Comparison of ENCODE assay signal across 27 mouse cellular contexts in the genomic region with DNA sequence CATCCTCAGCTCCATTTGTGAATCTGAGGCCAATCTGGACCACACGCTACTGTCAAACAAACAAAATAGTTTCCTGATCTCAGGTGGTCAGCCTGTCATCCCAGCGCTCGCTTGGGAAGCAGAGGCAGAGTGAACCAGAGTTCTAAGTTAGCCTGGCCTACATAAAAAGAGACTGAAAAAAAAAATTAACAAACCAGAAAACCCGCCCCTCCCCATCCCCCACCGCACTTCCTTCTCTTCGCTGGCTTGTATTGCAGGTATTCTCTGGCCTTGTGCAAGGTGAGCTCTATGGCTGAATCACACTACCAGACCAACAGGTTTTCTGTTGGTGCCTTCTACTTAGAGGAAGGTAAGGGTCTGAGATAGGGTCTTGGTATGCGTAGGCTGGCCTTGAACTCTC. TPM values are rescaled to one million over a fixed set of nuclear protein-coding genes. Genes with fewer than 3 reads are reported as not detected.
DNase-seq lines count a peak whose midpoint lies in the region; ATAC-seq lines count a peak whose summit lies in the region.
"Had no signal": no experiment of that assay in that cellular context is flagged by ENCODE, and none has a peak within 500 bp of the region (broad histone marks: within the 10 kb centered on the region; RNA-seq: fewer than 3 reads in every experiment).

No protein-coding gene starts in this region.

- no peak overlapping the region for H3K9ac ChIP-seq in kidney, embryonic 16.5 days (replicated peaks; ENCODE audit: low read length)
- H3K9ac ChIP-seq: hindbrain, embryonic 12.5 days; liver, embryonic 12.5 days had no signal

- H3K36me3 ChIP-seq in kidney, embryonic 16.5 days (ENCODE audit: insufficient read depth, low read length) = peaks cover 22% of the 10 kb centered on the region

- no peak for DNase-seq in kidney, adult 11 months
- DNase-seq in 416B (ENCODE audit: low read depth) = peak; percentile 17
- peak; percentile 41 for DNase-seq in CD4-positive helper T cell, adult 2 months (ENCODE audit: low read depth, low spot score)
- DNase-seq in naive thymus-derived CD4-positive, alpha-beta T cell, adult 2 months (ENCODE audit: low read depth) = peak; percentile 67
- DNase-seq in gastrocnemius, adult 18-20 months (ENCODE audit: low spot score) = no peak
- DNase-seq in adrenal gland, postnatal 10 days = no peak
- DNase-seq: adrenal gland, adult 2 months; cerebellum, adult 18-20 months; cerebellum, postnatal 25 days; gastrocnemius, postnatal 25 days; heart, adult 2 months; kidney, adult 9 months; kidney, postnatal 36 days; lung, adult 2 months; lung, postnatal 36 days; right cerebral cortex, adult 18-20 months; right cerebral cortex, postnatal 4 days; thymus, postnatal 14 days had no signal

- H3K4me3 ChIP-seq in kidney, embryonic 16.5 days (ENCODE audit: low read length) = no peak overlapping the region
- H3K4me3 ChIP-seq: embryonic facial prominence, embryonic 13.5 days; heart, adult 2 months; hindbrain, embryonic 12.5 days; limb, embryonic 12.5 days; liver, embryonic 12.5 days; myocyte had no signal

- 0 out of 2 replicates have a peak overlapping the region, but pooled peaks have one; percentile 22 for H3K27ac ChIP-seq in kidney, embryonic 16.5 days (ENCODE audit: low read length)
- H3K27ac ChIP-seq: embryonic facial prominence, embryonic 13.5 days; heart, adult 2 months; hindbrain, embryonic 12.5 days; limb, embryonic 12.5 days; liver, embryonic 12.5 days had no signal

- H3K4me2 ChIP-seq in kidney, embryonic 16.5 days (replicated peaks; ENCODE audit: low read depth, low read length) = no peak overlapping the region
- H3K4me2 ChIP-seq: embryonic facial prominence, embryonic 13.5 days; hindbrain, embryonic 12.5 days; limb, embryonic 12.5 days; liver, embryonic 12.5 days had no signal

- ATAC-seq in kidney, embryonic 16.5 days (ENCODE audit: low FRiP score, low TSS enrichment) = no peak
- ATAC-seq: forebrain, embryonic 14.5 days; liver, embryonic 12.5 days; midbrain, embryonic 16.5 days had no signal

- H3K27me3 ChIP-seq in kidney, embryonic 16.5 days (ENCODE audit: insufficient read depth, low read length) = no peaks in the 10 kb centered on the region
- H3K27me3 ChIP-seq: embryonic facial prominence, embryonic 13.5 days; hindbrain, embryonic 12.5 days; limb, embryonic 12.5 days had no signal

- no peaks in the 10 kb centered on the region for H3K9me3 ChIP-seq in kidney, embryonic 16.5 days (ENCODE audit: low read length)
- H3K9me3 ChIP-seq: embryonic facial prominence, embryonic 13.5 days; hindbrain, embryonic 12.5 days; limb, embryonic 12.5 days; liver, embryonic 12.5 days had no signal

- 83% methylated on average over 7 of the region's 7 CpGs for WGBS in kidney, embryonic 16.5 days

- peaks cover 9% of the 10 kb centered on the region; the same call in 1 of the 2 replicates for H3K4me1 ChIP-seq in kidney, embryonic 16.5 days (ENCODE audit: insufficient read depth, low read length)

RNA-seq across cellular contexts. Expression of a gene that starts 10.1 kb away (rescaled TPM):
- polyA plus RNA-seq in kidney, embryonic 16.5 days (2015; fragmentation: Nextera tagmentation; extraction: Ambion mirVana) = 34.0 and 36.3 TPM in 2 replicates
- 1 to 10 TPM; 8.1 to 8.2 TPM for total RNA-seq in gastrocnemius, adult 18-20 months (2021)
- total RNA-seq in adrenal gland, postnatal 10 days (2021) = 10 to 100 TPM in 1 of 2 experiments, 1 to 10 TPM in 1; 7.8 to 11.0 TPM

RNA-seq across cellular contexts. Expression of a gene that starts 19.0 kb away (rescaled TPM):
- polyA plus RNA-seq in kidney, embryonic 16.5 days (2015; fragmentation: Nextera tagmentation; extraction: Ambion mirVana) = 142 and 146 TPM in 2 replicates
- total RNA-seq in gastrocnemius, adult 18-20 months (2021) = 10 to 100 TPM; 13.4 to 18.7 TPM
- 100 to 1,000 TPM; 175 to 176 TPM for total RNA-seq in adrenal gland, postnatal 10 days (2021)

RNA-seq across cellular contexts. Expression of a gene that starts 21.0 kb away (rescaled TPM):
- 0.27 and 0.41 TPM in 2 replicates for polyA plus RNA-seq in kidney, embryonic 16.5 days (2015; fragmentation: Nextera tagmentation; extraction: Ambion mirVana)
- total RNA-seq in gastrocnemius, adult 18-20 months (2021) = under 1 TPM in 1 of 2 experiments, not detected in 1; 0.83 TPM
- total RNA-seq in adrenal gland, postnatal 10 days (2021) = 1 to 10 TPM; 1.5 TPM
- polyA plus RNA-seq: adrenal gland, adult 2 months; heart, adult 2 months; liver, embryonic 12.5 days; lung, adult 2 months; myocyte; testis, adult 2 months had no signal

RNA-seq across cellular contexts. Expression of a gene that starts 43.6 kb away (rescaled TPM):
- polyA plus RNA-seq in kidney, embryonic 16.5 days (2015; fragmentation: Nextera tagmentation; extraction: Ambion mirVana) = 39.0 and 40.2 TPM in 2 replicates
- 10 to 100 TPM; 72.7 to 76.3 TPM for total RNA-seq in gastrocnemius, adult 18-20 months (2021)
- total RNA-seq in adrenal gland, postnatal 10 days (2021) = 10 to 100 TPM; 21.0 to 23.9 TPM

RNA-seq across cellular contexts. Expression of a gene that starts 47.9 kb away (rescaled TPM):
- 65.0 and 67.3 TPM in 2 replicates for polyA plus RNA-seq in kidney, embryonic 16.5 days (2015; fragmentation: Nextera tagmentation; extraction: Ambion mirVana)
- 10 to 100 TPM; 22.8 to 24.0 TPM for total RNA-seq in gastrocnemius, adult 18-20 months (2021)
- total RNA-seq in adrenal gland, postnatal 10 days (2021) = 10 to 100 TPM; 67.9 to 74.0 TPM

Comparison
In these comparisons a context has a peak if more than half of its experiments do, and no peak if none do; other contexts are left out.
1. DNase-seq: peak in 416B (single experiment), CD4-positive helper T cell, adult 2 months (single experiment) and naive thymus-derived CD4-positive, alpha-beta T cell, adult 2 months (single experiment); none in kidney, adult 11 months (single experiment), gastrocnemius, adult 18-20 months (single experiment) and adrenal gland, postnatal 10 days (single experiment).
2. RNA of a gene that starts 19.0 kb away (total RNA-seq): 175 to 176 TPM in adrenal gland, postnatal 10 days; 13.4 to 18.7 TPM in gastrocnemius, adult 18-20 months; every median in the first group is over 4 times any median in the second.